Mouse (Mus musculus): ENCODE measurements around the gene Homer1.

The Homer1 gene

DNA sequence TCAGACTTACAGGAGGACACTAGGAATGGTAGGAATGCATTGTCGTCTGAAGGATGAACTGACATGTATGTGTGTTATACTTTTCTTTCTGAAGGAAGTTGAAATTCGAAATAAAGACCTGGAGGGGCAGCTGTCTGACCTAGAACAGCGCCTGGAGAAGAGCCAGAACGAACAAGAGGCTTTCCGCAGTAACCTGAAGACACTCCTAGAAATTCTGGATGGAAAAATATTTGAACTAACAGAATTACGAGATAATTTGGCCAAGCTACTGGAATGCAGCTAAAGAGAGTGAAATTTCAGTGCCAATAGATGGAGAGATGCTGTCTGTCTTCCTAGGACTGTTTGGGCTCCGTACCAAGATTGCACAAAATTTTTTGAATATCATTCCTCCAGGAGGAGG lies 102.5 kb downstream of the Homer1 start:
- DNase-seq (ENCODE audit: low spot score): no peak

DNA sequence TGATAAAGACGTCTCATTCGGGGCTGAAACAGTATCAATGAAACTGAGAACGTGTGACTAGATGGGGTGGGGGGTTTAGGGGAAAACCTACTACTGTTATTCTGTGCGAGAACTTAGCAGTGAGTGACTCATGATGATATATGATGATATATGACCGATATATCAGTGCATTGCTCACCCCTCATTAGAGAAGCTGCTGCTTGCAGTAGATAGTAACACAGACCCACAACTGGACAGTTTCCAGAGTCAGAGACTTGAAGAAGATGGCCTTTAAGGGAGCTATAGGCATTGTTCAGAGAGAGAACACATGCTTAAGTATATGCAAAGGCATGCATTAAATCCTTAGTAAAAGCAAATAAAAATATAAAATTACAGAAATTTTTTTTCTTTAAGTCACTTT lies 107.4 kb downstream of the Homer1 start:
- DNase-seq (ENCODE audit: low spot score): no peak

DNA sequence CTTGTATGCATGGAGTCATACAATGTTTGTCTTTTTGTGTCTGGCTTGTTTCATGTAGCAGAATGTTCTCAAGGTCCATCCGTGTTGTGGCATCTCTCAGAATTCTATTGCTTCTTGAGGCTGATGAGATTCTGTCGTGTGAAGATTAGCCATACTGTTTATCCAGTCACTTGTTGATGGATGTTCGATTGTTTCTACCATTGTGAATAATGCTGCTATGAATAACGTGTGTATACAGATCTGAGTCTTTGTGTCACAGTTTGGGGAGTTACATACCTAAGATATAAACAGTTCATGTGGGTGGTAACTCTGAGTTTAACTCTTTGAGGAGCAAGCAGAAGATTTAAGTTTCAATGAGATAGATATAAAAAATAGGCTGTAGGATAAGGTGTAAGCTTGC lies 110.9 kb downstream of the Homer1 start:
- DNase-seq (ENCODE audit: low spot score): no peak

DNA sequence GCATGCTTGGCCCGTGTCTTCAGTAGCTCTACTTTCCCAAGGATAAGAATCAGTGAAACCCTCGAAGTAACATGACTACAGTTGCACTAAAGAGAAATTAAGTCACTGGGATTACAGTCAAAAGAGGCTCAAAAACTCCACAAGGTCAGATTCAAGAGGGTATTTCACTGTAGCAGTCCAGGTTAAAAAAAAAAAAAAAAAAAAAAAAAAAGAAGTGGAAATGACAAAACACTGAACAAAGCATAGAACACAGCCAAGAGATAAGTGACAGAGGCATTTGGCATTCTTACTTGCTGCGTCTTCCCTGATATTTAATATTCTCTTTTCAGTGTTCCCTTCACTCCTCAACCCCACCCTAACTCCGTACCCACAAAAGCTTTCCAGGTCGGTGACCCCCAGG lies 115.6 kb downstream of the Homer1 start:
- no peak for DNase-seq (ENCODE audit: low spot score)

DNA sequence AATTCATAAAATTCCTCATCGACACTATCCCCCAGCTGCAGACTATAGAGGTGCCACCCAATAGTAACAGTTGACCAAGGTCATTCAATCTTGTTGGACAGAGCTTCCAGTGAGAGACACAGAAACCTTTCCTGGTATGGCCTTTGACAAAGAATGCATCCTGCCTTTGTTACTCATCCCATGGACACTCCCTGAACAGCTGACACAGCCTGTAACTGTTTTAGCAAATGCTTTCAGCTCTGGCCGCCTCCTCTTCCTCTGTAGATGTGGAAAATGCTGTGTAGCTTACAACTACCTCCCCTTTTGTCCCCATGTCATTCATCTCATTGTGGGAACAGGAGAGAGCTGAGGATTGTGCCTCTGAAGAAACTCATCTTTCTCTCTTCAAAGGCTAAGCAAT lies 118.9 kb downstream of the Homer1 start:
- DNase-seq (ENCODE audit: low spot score): no peak

DNA sequence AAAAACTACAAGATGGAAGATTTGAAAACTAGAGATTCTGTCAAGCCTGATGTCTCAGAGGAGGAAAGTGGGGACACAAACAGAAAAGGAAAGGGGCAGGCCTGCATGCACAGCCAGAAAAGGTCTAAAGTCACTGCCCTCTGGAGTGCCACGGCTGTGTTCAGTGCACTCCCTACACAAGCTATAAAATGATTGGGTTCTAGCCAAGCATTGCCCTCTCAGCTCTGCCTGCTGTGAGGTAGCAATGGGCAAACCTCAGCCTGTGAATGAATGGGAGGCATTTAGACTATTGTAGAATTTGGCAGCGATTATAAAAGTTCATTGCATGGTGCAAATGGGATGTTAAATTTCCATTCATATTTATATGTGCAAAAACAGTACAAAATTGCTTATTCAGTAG lies 120.3 kb downstream of the Homer1 start:
- DNase-seq (ENCODE audit: low spot score): no peak

DNA sequence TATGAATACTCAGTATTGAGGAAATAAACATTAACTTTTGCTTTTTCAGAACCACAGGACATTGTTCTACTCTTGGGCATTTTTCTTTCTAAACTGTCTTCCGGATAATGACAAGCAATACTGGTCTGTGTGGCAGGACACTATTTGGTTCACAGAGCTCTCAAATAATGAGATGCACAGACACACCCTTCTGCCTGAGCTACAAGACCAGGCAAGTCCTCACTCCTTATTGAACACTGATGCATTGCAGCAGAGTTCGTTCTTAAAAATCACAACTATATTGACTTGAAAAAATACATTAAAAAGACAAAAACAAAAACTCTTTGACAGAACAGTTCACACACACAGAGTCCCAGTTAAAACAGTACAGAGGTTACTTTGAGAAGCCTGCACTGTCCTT lies 123.8 kb downstream of the Homer1 start:
- DNase-seq (ENCODE audit: low spot score): no peak

DNA sequence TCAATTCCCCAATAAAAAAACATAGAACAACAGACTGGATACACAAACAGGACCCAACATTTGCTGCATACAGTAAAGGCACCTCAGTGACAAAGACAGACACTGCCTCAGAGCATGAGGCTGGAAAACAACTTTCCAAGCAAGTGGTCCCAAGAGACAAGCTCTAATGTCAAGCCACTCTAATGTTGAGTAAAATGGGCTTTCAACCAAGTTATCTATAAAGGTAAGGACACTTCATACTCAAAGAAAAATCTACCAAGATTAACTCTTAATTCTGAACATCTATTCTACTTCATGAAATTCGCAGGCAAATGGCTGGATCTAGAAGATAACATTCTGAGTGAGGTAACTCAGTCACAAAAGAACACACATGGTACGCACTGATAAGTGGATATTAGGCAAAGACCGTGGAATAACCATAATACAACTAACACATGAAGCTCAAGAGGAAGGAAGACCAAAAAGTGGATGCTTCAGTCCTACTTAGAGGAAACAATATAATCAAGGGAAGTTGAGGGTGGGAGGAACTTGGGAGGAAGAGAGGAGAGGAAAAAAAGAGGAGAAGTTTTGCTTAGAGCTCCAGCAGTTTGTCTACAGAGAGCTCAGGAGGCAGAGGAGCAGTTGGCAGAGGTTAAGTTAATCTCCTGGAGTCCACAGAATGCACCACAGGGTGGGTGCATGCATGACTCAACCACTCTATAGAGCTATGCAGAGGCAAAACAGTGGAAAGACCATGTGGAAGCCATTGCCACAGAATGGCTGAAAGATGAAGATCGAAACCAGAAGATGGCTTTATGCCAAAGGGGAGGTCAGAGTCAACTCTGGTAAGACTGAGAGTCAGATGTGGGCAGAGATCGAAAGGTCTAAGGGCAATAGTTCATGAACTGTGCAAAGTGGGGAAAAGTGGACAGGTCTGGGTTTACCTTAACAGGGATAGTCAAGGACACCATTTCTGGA lies 128.8 kb downstream of the Homer1 start:
- DNase-seq (ENCODE audit: low spot score): no peak

DNA sequence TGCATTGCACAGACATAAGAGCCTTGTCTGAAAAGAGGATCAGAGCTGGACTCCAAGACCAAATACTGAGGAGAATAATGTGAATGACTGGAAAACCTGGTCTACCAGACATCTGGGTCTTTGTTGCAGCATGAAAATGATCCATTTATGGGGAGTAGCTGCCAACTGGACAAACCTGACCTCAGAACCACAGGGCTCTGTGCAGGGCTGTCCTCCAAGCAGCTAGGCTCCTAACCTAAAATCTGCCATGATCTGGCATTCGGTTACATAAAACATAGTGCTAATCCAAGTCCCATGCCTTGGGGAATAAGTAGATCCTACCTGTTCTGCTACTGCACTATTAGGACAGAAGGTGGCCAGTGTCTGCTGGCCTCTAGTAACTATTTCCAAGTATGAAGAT lies 129.8 kb downstream of the Homer1 start:
- no peak for DNase-seq (ENCODE audit: low spot score)

DNA sequence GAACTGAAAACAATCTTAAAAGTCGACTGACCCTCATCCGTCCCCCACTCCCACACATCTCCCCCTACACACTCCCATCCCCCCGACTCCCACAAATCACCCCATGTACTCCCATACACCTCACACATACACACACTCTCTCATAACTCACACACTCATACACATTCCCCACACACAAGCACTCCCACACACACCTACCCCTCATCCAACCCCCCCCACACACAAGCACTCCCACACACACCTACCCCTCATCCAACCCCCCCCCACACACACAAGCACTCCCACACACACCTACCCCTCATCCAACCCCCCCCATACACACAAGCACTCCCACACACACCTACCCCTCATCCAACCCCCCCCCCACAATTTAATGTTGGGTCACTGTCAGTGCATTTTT lies 140.7 kb downstream of the Homer1 start:
- DNase-seq (ENCODE audit: low spot score): no peak

DNA sequence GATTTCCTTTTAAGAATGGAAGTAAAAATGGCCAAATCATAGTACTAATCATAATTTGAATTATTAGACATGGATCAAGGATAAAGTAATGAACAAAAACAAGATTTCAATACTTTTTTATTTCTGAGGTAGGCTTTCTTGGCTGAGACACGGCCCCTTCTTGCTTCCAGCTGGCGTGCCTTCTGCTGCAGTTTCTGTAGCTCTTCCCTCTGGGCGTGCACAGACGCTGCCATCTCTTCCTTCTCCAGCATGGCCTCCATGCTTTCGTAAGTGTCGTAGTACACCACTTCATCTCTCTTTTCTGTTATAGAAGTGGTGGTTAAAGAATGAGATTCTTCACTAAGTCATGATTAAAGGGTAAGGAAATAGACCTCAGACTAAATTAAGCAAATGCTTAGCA lies 153.8 kb downstream of the Homer1 start:
- no peak for DNase-seq (ENCODE audit: low spot score)

Data from ovary, adult 18-20 months (tissue).